Mouse (Mus musculus) lung, adult 2 months (tissue): ENCODE data around the gene Cyp4f13.

ENCODE experiments used
- CTCF ChIP-seq: fragments of 200-500 bp; IDR thresholded peaks from 2 replicates; pipeline ENCODE4 v1.5.1; 2011; ENCODE audit warnings: mild to moderate bottlenecking, low read length, control low read depth; ENCODE audit not compliant: insufficient read depth
- POLR2A ChIP-seq: fragments of 200-500 bp; IDR thresholded peaks from 2 replicates; pipeline ENCODE4 v1.6.1; 2011; ENCODE audit warnings: low read depth, mild to moderate bottlenecking, control low read depth, low read length, borderline replicate concordance; ENCODE audit errors: extremely low read depth

DNA sequence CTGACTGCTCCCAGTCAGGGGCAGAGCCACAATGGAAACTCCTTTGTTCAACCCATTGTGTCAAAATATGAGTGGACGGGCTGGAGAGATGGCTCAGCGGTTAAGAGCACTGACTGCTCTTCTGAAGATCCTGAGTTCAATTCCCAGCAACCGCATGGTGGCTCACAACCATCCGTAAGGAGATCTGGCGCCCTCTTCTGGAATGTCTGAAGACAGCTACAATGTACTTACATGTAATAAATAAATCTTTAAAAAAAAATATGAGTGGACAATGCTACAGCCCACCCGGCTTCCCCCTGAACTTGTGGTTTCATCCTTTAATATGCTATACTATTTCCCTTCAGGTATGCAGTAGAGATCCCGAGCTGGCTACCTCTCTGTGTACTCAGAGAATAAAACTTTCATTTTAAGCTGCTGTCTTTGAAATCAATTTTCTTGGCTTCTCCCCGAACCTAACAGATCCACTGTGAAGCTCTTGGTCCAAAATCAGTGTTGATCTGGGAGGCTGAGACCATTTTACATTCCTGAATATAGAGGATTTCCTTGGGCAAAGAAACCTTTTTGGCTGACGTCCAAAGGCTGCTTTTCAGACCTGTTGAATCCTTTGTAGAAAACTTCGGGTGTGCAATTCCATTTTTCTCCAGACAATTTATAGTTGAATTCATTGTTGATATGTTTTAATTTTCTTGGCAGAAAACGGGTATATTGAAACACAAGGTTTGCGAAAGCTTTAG lies 44.9 kb upstream of the Cyp4f13 start:
- TF ChIP-seq CTCF = no peak
- TF ChIP-seq POLR2A = no peak
